Mouse (Mus musculus): ENCODE measurements around the gene Ralbp1. TPM values are rescaled to one million over a fixed set of nuclear protein-coding genes. Genes with fewer than 3 reads are reported as not detected.
A peak's percentile ranks its signal among the peaks of the same experiment; 100 is the strongest.

Ralbp1 gene
- total RNA-seq (2017): 114 and 116 TPM in 2 replicates

DNA sequence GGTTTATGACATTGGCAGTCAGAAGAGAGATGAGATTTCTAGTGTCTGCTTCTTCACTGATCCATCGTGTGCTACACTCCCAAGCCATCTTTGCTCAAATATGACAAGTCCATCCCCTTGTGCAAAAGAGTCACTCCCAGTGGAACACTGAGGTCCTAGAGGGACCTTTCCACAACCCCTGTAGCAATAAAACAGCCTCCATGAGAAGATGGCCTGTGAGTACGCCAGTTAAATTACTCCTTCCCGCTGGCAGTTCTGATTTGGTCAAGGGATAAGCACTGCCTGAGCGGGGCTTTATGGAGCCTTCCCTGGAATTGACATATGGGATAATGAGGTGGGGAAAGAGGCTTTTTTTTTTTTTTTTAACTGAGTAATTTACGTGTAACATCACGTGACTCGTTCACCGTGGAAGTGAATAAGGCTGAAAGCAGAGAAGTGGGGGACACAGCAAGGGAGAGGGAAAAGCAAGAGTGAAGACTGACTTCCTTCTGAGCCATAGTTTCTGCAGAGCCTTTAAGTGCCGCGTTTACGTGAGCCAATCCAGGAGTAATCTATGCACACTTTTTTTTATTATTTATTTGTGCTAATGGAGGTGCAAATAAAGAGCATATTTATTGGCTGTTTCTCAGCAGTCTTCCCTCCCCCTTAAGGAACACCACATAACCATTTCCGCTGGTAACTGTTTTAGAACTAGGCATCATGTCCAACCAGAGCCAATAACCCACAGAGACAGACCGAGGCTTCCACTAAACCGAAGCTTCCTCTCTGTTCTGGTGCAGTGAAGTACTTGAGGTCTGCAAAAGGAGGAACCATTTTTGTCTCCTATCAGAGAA is at the start of gene Ralbp1:
Gene Ralbp1, minus strand, starts transcription at position 102 of the 833 bp plus-strand sequence.
- peak; percentile 55 for ATAC-seq (replicated peaks; ENCODE audit: low read depth, poor library complexity, severe bottlenecking)

DNA sequence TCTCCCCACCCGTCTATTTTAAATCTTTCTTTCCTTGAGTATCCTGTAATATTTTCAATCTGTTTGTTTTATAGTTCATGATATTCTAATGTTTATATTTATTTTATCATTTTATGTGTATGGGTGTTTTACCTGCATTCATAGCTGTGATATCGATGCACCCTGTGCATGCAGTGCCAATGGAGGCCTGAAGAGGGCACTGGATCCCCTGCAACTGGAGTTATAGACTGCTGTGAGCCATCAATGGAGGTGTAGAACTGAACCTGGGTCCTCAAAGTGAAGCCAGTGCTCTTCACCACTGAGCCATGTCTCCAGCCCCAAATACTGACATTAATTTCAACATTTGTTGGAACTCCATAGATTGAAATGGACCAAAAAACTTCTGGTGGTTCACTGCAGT is 48.1 kb upstream of the Ralbp1 start:
- peak; percentile 52; the same call in 1 of the 2 replicates for ATAC-seq (replicated peaks; ENCODE audit: low read depth, poor library complexity, severe bottlenecking)

- no peak for ATAC-seq (replicated peaks; ENCODE audit: low read depth, poor library complexity, severe bottlenecking)
Observed at GRCm38 (mm10) chr17:65931525-65931924, 45.9 kb upstream of the Ralbp1 start.

GRCm38 (mm10) chr17:65930960-65931359 is 45.4 kb upstream of the Ralbp1 start:
- ATAC-seq (replicated peaks; ENCODE audit: low read depth, poor library complexity, severe bottlenecking): peak; percentile 76

DNA sequence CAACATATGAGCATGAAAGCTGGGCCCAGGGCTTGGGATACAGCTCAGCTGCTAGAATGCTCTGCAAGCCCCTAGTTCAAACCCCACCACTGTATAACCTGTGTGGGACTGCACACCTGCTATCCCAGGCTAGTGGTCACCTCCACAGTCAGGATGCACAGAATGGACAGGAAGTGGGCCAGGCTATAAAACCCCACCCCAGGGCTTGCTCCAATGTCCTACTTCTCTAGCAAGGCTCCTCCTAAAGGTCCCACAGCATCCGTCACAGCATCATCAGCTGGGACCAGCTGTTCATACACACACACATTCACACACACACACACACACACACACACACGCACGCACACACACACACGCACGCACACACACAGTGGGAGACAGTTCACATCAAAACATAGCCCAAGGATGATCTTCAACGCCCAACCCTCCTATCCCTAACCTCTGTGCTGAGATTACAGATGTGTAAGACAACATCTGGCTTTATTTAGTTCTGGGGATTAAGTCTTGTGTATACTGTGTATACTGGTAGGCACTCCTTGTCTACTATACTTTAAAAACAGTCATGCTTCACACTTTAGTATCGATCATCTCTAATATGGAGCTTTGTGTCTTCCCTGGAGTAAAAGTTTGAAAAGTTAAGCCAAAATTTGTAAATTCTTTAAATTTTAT is 44.7 kb upstream of the Ralbp1 start:
- no peak for ATAC-seq (replicated peaks; ENCODE audit: low read depth, poor library complexity, severe bottlenecking)

DNA sequence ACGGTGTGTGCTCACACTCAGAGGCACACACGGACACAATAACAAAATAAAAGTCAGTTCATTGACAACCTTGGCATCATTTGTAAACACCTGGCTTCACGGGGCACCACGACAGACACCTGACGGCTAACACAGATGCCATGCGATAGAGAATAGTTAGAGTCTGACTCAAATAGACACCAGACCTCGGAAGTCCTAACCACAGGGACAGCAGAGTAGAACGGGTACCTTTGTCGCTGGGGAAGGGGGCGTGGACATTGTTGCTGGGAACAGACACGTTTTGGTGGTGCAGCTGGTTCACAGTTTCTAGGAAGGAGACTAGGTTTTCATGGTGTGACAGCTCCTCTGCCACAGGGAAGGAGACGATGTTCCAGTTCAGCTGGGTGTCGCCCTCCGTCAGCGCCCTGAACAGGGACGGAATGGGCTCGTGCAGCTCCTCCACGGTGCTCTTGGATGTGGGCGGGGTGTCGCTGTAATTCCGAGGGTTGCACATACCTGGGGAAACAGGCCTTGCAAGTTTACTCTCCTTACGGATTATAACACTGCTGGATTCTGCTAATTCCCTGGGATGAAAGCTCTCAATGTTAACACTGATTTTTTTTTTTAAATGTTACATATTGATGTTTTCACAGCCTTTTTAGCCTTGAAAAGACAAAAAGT is 43.9 kb upstream of the Ralbp1 start:
- no peak for ATAC-seq (replicated peaks; ENCODE audit: low read depth, poor library complexity, severe bottlenecking)

GRCm38 (mm10) chr17:65927077-65927476 is 41.5 kb upstream of the Ralbp1 start:
- ATAC-seq (replicated peaks; ENCODE audit: low read depth, poor library complexity, severe bottlenecking): no peak

DNA sequence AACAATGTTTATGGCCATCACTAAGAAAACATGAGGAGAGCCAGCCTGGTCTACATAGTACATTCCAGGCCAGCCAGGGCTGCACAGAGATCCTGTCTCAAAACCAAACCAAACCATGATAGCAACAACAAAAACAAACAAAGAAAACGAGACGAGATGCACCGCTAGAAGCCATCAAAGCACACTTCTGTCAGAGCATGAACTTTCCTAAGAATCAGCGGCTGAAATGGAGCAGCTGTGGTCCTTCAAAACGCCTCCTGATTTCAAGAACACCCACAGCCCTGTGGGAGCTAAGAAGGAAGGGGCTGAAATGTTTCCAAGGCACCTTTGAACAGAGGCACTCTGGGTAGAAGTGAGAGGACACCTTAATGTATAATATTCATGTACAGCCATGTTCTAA is 38.6 kb upstream of the Ralbp1 start:
- no peak for ATAC-seq (replicated peaks; ENCODE audit: low read depth, poor library complexity, severe bottlenecking)

GRCm38 (mm10) chr17:65921975-65922374 is 36.4 kb upstream of the Ralbp1 start:
- ATAC-seq (replicated peaks; ENCODE audit: low read depth, poor library complexity, severe bottlenecking): no peak

- peak; percentile 54; the same call in 1 of the 2 replicates for ATAC-seq (replicated peaks; ENCODE audit: low read depth, poor library complexity, severe bottlenecking)
Observed at GRCm38 (mm10) chr17:65919235-65919634, 33.6 kb upstream of the Ralbp1 start.

- no peak for ATAC-seq (replicated peaks; ENCODE audit: low read depth, poor library complexity, severe bottlenecking)
Observed at GRCm38 (mm10) chr17:65916135-65916668, 30.6 kb upstream of the Ralbp1 start.

- no peak for ATAC-seq (replicated peaks; ENCODE audit: low read depth, poor library complexity, severe bottlenecking)
Observed at GRCm38 (mm10) chr17:65914083-65914482, 28.5 kb upstream of the Ralbp1 start.

DNA sequence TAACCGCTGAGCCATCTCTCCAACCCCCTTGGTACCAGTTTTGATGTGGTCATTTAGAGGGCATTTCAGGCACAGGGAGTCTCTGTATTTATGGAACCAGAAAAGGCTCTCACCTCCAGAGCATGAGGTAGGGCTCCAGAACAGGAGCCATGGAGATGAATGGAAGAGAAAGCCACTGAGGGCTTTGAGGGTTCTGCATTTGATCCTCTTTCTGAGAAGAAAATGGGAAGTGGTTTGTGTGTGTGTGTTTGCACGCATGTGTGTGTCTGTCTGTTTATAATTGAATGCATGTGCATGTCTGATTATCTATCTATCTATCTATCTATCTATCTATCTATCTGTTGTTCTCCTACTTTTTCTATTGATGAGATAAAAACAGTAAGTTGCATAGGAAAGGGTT is 26.6 kb upstream of the Ralbp1 start:
- peak; percentile 78; the same call in 1 of the 2 replicates for ATAC-seq (replicated peaks; ENCODE audit: low read depth, poor library complexity, severe bottlenecking)

GRCm38 (mm10) chr17:65911285-65912069 is 25.9 kb upstream of the Ralbp1 start:
- no peak for ATAC-seq (replicated peaks; ENCODE audit: low read depth, poor library complexity, severe bottlenecking)

DNA sequence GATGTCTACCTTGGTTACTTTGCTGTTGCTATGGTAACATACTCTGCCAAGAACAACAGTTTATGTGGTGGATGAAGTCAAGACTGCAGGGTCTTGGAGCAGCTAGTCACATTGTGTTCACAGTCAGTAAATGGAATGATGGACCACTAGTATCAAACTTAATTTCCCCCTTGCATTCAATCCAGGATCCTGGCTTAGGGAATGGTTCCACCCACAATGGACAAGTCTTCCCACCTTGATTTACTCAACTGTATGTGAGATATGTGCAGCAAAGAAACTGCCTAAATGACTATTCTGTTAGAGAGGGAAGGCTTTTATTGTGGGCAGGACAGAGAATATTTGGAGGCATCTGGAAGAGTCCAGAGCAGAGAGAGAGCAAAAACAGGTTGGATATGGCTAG is 22.7 kb upstream of the Ralbp1 start:
- ATAC-seq (replicated peaks; ENCODE audit: low read depth, poor library complexity, severe bottlenecking): no peak

- peak; percentile 97 for ATAC-seq (replicated peaks; ENCODE audit: low read depth, poor library complexity, severe bottlenecking)
Observed at GRCm38 (mm10) chr17:65906895-65907401, 21.4 kb upstream of the Ralbp1 start.

DNA sequence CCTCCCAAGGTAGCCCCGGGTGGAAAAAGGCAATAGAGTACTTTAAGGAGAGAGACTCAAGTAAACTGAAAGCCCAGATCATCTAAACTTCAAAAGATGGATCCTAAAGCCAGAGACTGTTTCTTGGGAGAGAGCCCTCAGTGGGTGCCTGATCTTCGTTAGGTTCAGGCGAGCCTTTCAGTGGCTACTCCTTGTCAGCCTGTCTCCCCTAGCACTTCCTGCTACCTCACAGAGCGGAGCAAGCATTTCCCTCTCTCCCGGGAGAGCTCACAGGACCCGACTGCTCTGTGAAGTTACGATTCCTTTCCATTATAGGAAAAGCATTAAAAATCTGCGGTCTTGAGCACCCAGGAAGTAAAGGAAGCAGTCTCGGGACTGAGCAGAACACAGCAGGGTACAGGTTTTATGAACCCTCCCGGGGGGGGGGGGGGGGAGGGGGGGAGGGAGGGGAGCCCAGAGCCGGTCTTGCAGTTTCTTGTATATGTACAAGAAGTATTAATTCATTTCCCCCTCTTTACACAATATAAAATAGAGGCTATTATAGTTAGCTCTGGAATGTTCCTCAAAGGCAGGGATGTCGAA is 20.8 kb upstream of the Ralbp1 start:
- peak; percentile 31 for ATAC-seq (replicated peaks; ENCODE audit: low read depth, poor library complexity, severe bottlenecking)

DNA sequence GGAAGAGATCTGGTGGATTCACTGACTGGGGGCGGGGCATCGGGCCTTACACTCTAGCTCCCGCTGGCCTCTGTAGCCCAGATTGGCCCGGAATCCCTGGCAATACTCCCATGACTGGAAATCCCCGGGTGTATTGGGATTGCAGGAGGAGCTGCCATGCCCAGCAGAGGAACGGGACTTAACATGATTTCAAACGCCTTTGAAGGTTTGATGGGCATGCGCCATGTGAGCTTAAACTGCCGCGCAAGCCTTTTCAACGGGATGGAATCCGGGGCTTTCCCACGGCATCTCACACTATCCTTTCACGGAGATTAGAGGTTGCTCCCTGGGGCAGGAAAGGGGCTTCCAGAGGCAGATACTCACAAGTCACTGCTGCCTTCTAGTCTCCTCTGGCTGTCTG is 19.6 kb upstream of the Ralbp1 start:
- ATAC-seq (replicated peaks; ENCODE audit: low read depth, poor library complexity, severe bottlenecking): no peak

DNA sequence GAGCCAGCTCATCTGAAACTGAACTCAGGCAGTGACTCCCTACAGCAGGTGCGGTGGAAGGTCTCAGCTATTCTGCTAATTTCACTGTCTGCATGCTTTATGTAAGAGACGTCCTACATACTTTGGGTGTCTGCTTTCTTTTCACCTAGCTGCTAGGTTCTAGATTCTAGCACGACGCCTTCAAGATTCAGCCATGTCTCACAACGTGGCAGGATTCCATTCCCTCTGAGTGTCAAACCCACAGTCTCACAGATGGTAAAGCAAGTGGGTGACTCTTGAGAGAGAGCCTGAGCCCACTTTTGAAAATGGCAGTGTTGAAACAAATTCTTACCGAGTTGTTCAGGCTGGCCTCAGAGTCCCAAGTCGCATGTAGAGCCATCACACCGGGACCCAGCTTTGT is 18.2 kb upstream of the Ralbp1 start:
- ATAC-seq (replicated peaks; ENCODE audit: low read depth, poor library complexity, severe bottlenecking): no peak
